ENCODE assay signal across 29 mouse cellular contexts in genomic region chr13:55419142-55419541, GRCm38 (mm10). TPM values are rescaled to one million over a fixed set of nuclear protein-coding genes. Genes with fewer than 3 reads are reported as not detected.
"Had no signal": no experiment of that assay in that cellular context is flagged by ENCODE, and none has a peak within 500 bp of the region (broad histone marks: within the 10 kb centered on the region; RNA-seq: fewer than 3 reads in every experiment).

No protein-coding gene starts in this region.

- H3K36me3 ChIP-seq: lung, embryonic 15.5 days; midbrain, embryonic 13.5 days; midbrain, embryonic 15.5 days; neural tube, embryonic 13.5 days; neural tube, embryonic 15.5 days had no signal

- H3K4me3 ChIP-seq: lung, embryonic 15.5 days; megakaryocyte, embryonic 14.5 days; midbrain, embryonic 13.5 days; neural tube, embryonic 13.5 days had no signal

- H3K9ac ChIP-seq: liver, postnatal 0 days; lung, embryonic 15.5 days; midbrain, embryonic 13.5 days; midbrain, embryonic 15.5 days; neural tube, embryonic 13.5 days; neural tube, embryonic 15.5 days had no signal

- H3K4me2 ChIP-seq: lung, embryonic 15.5 days; midbrain, embryonic 11.5 days; midbrain, embryonic 13.5 days had no signal

- H3K27ac ChIP-seq: lung, embryonic 15.5 days; macrophage; midbrain, embryonic 13.5 days; midbrain, embryonic 15.5 days; neural tube, embryonic 13.5 days; neural tube, embryonic 15.5 days had no signal

- DNase-seq: liver, postnatal 0 days; lung, adult 2 months; lung, postnatal 14 days; lung, postnatal 36 days; retina, postnatal 1 day; right cerebral cortex, adult 18-20 months; right cerebral cortex, postnatal 25 days; right cerebral cortex, postnatal 4 days; spleen, adult 18-20 months; thymus, adult 18-20 months; thymus, postnatal 4 days had no signal

- H3K9me3 ChIP-seq: lung, embryonic 15.5 days; midbrain, embryonic 13.5 days; midbrain, embryonic 15.5 days; neural tube, embryonic 13.5 days; neural tube, embryonic 15.5 days had no signal

RNA-seq across cellular contexts. Expression of gene Pfn3, which starts 4.1 kb away (rescaled TPM):
- total RNA-seq: megakaryocyte progenitor cell, adult 5-6 weeks; monocyte, adult 5-6 weeks had no signal
- polyA plus RNA-seq: liver, postnatal 0 days; lung, adult 2 months; lung, embryonic 15.5 days; lung, postnatal 0 days; macrophage; midbrain, embryonic 11.5 days; midbrain, embryonic 13.5 days; neural tube, embryonic 11.5 days; neural tube, embryonic 13.5 days; small intestine, adult 2 months; stomach, embryonic 14.5 days; stomach, embryonic 16.5 days; thymus, postnatal 0 days; urinary bladder, adult 2 months had no signal

RNA-seq across cellular contexts. Expression of gene F12, which starts 7.5 kb away (rescaled TPM):
- total RNA-seq: megakaryocyte progenitor cell, adult 5-6 weeks; midbrain, postnatal 0 days had no signal
- polyA plus RNA-seq: lung, postnatal 0 days; macrophage; midbrain, embryonic 11.5 days; midbrain, embryonic 13.5 days; neural tube, embryonic 11.5 days; neural tube, embryonic 13.5 days; stomach, embryonic 14.5 days had no signal

RNA-seq across cellular contexts. Expression of gene Slc34a1, which starts 21.2 kb away (rescaled TPM):
- total RNA-seq: midbrain, postnatal 0 days; monocyte, adult 5-6 weeks had no signal
- polyA plus RNA-seq: liver, postnatal 0 days; lung, postnatal 0 days; macrophage; midbrain, embryonic 11.5 days; midbrain, embryonic 13.5 days; midbrain, embryonic 15.5 days; neural tube, embryonic 13.5 days; neural tube, embryonic 15.5 days; stomach, embryonic 14.5 days had no signal

RNA-seq across cellular contexts. Expression of gene Prr7, which starts 44.9 kb away (rescaled TPM):
- total RNA-seq: monocyte, adult 5-6 weeks had no signal
- polyA plus RNA-seq: liver, postnatal 0 days; macrophage had no signal
